Mouse (Mus musculus): ENCODE results near the gene Clpsl2. TPM values are rescaled to one million over a fixed set of nuclear protein-coding genes. Genes with fewer than 3 reads are reported as not detected.

Clpsl2 gene
- total and polyA plus RNA-seq, 2 experiments from 2014 or later: not detected

DNA sequence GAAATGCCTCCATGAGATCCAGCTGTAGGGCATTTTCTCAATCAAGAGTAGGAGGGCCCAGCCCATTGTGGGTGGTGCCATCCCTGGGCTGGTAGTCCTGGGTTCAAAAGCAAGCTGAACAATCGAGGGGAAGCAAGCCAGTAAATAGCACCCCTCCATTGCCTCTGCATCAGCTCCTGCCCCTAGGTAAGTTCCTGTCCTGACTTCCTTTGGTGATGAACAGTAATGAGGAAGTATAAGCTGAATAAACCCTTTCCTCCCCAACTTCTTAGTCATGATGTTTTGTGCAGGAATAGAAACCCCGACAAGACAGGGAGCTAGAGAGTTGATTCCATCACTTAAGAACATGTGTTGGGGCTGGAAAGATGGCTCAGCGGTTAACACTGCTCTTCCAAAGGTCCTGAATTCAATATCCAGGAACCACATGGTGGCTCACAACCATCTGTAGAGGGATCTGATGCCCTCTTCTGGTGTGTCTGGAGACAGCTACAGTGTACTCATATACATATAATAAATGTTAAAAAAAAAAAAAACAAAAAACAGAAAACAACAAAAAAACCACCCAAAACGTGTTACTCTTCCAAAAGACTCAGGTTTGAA lies 24.3 kb upstream of the Clpsl2 start:
- H3K27me3 ChIP-seq (ENCODE audit: control insufficient read depth, insufficient read depth, low read length): no peaks in the 10 kb centered on the region
- H3K36me3 ChIP-seq (replicated peaks; ENCODE audit: control insufficient read depth, insufficient read depth, low read length): no peaks in the 10 kb centered on the region
- H3K4me1 ChIP-seq (ENCODE audit: control insufficient read depth, insufficient read depth): peaks cover 7% of the 10 kb centered on the region
- TF ChIP-seq CTCF (IDR thresholded peaks at IDR 0.05; ENCODE audit: low read depth) (no peak), EP300 (IDR thresholded peaks at IDR 0.05; ENCODE audit: low read depth) (no peak)
- H3K9ac ChIP-seq (replicated peaks; ENCODE audit: low read depth, low read length): no peak overlapping the region
- WGBS: 78% methylated on average over 4 of the region's 4 CpGs
- H3K9me3 ChIP-seq (replicated peaks; ENCODE audit: control insufficient read depth, low read length): no peaks in the 10 kb centered on the region
- no peak for DNase-seq (ENCODE audit: low spot score)
- H3K27ac ChIP-seq (ENCODE audit: low read depth): 0 out of 2 replicates have a peak overlapping the region, but pooled peaks have one; percentile 3
- H3K4me2 ChIP-seq (ENCODE audit: low read depth, low read length): no peak overlapping the region; the same call in 1 of the 2 replicates
- H3K4me3 ChIP-seq (ENCODE audit: low read depth, low read length): no peak overlapping the region
- no peak for ATAC-seq (ENCODE audit: insufficient read depth, low read depth)

- Histone ChIP-seq H3K4me2 (ENCODE audit: low read depth, low read length) (peak overlapping the region; percentile 34), H3K9me3 (replicated peaks; ENCODE audit: control insufficient read depth, low read length) (no peaks in the 10 kb centered on the region), H3K27ac (ENCODE audit: low read depth) (peak overlapping the region; percentile 13; the same call in 1 of the 2 replicates), H3K36me3 (replicated peaks; ENCODE audit: control insufficient read depth, insufficient read depth, low read length) (no peaks in the 10 kb centered on the region), H3K4me3 (ENCODE audit: low read depth, low read length) (0 out of 2 replicates have a peak overlapping the region, but pooled peaks have one; percentile 8), H3K4me1 (ENCODE audit: control insufficient read depth, insufficient read depth) (no peaks in the 10 kb centered on the region; the same call in 1 of the 2 replicates), H3K27me3 (ENCODE audit: control insufficient read depth, insufficient read depth, low read length) (0 out of 2 replicates have a peak, but pooled peaks cover 6% of the 10 kb centered on the region), H3K9ac (replicated peaks; ENCODE audit: low read depth, low read length) (no peak overlapping the region; the same call in 1 of the 2 replicates)
- ATAC-seq (ENCODE audit: insufficient read depth, low read depth) (no peak), DNase-seq (ENCODE audit: low spot score) (no peak)
- 36% methylated on average over 12 of the region's 12 CpGs for WGBS
- TF ChIP-seq EP300 (IDR thresholded peaks at IDR 0.05; ENCODE audit: low read depth) (no peak), CTCF (IDR thresholded peaks at IDR 0.05; ENCODE audit: low read depth) (no peak)
Observed at GRCm38 (mm10) chr17:28527184-28528042, 21.8 kb upstream of the Clpsl2 start.

GRCm38 (mm10) chr17:28528043-28528351 lies 21.2 kb upstream of the Clpsl2 start:
- H3K4me3 ChIP-seq (ENCODE audit: low read depth, low read length): 0 out of 2 replicates have a peak overlapping the region, but pooled peaks have one; percentile 8
- 0 out of 2 replicates have a peak, but pooled peaks cover 6% of the 10 kb centered on the region for H3K27me3 ChIP-seq (ENCODE audit: control insufficient read depth, insufficient read depth, low read length)
- no peaks in the 10 kb centered on the region for H3K9me3 ChIP-seq (replicated peaks; ENCODE audit: control insufficient read depth, low read length)
- TF ChIP-seq EP300 (IDR thresholded peaks at IDR 0.05; ENCODE audit: low read depth) (no peak), CTCF (IDR thresholded peaks at IDR 0.05; ENCODE audit: low read depth) (peak; percentile 99)
- ATAC-seq (ENCODE audit: insufficient read depth, low read depth) (peak; percentile 39), DNase-seq (ENCODE audit: low spot score) (peak; percentile 87)
- no peak overlapping the region for H3K27ac ChIP-seq (ENCODE audit: low read depth)
- 5% methylated on average over 6 of the region's 6 CpGs for WGBS
- H3K4me1 ChIP-seq (ENCODE audit: control insufficient read depth, insufficient read depth): no peaks in the 10 kb centered on the region; the same call in 1 of the 2 replicates
- no peaks in the 10 kb centered on the region for H3K36me3 ChIP-seq (replicated peaks; ENCODE audit: control insufficient read depth, insufficient read depth, low read length)
- no peak overlapping the region; the same call in 1 of the 2 replicates for H3K9ac ChIP-seq (replicated peaks; ENCODE audit: low read depth, low read length)
- H3K4me2 ChIP-seq (ENCODE audit: low read depth, low read length): peak overlapping the region; percentile 34

- 57% methylated on average over 4 of the region's 4 CpGs for WGBS
- ATAC-seq (ENCODE audit: insufficient read depth, low read depth) (no peak), DNase-seq (ENCODE audit: low spot score) (no peak)
- TF ChIP-seq CTCF (IDR thresholded peaks at IDR 0.05; ENCODE audit: low read depth) (no peak), EP300 (IDR thresholded peaks at IDR 0.05; ENCODE audit: low read depth) (no peak)
- Histone ChIP-seq H3K4me1 (ENCODE audit: control insufficient read depth, insufficient read depth) (no peaks in the 10 kb centered on the region), H3K4me2 (ENCODE audit: low read depth, low read length) (no peak overlapping the region), H3K27ac (ENCODE audit: low read depth) (no peak overlapping the region), H3K36me3 (replicated peaks; ENCODE audit: control insufficient read depth, insufficient read depth, low read length) (no peaks in the 10 kb centered on the region), H3K9me3 (replicated peaks; ENCODE audit: control insufficient read depth, low read length) (no peaks in the 10 kb centered on the region), H3K4me3 (ENCODE audit: low read depth, low read length) (no peak overlapping the region), H3K27me3 (ENCODE audit: control insufficient read depth, insufficient read depth, low read length) (0 out of 2 replicates have a peak, but pooled peaks cover 6% of the 10 kb centered on the region), H3K9ac (replicated peaks; ENCODE audit: low read depth, low read length) (no peak overlapping the region)
Observed at GRCm38 (mm10) chr17:28529116-28529515, 20.1 kb upstream of the Clpsl2 start.

DNA sequence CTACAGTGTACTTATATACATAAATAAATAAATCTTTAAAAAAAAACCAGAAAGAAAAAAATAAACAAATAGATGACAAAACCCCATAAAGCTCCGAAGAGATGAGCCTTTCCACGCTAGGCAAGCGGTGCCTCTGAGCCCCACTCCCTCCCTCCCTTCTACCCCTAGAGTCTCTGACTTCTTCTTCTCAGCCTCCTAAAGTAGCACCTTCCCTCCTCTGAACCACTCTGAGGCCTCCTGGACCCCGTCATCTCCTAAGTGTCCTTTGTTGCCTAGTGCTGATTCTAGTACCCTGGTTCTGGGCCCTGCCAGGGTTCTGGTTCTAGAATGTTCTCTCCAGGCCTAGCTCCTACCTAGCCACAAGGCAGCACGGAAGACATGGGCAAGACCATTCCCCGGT lies 18.7 kb upstream of the Clpsl2 start, which contains the start of gene Armc12:
Armc12 (plus strand) TSS at position 301 of the 400 bp plus-strand sequence.
- TF ChIP-seq CTCF (IDR thresholded peaks at IDR 0.05; ENCODE audit: low read depth): no peak
- Histone ChIP-seq H3K27me3 (ENCODE audit: control insufficient read depth, insufficient read depth, low read length) (0 out of 2 replicates have a peak, but pooled peaks cover 6% of the 10 kb centered on the region), H3K9me3 (replicated peaks; ENCODE audit: control insufficient read depth, low read length) (no peaks in the 10 kb centered on the region), H3K4me2 (ENCODE audit: low read depth, low read length) (no peak within 1 kb of the TSS), H3K9ac (replicated peaks; ENCODE audit: low read depth, low read length) (no peak within 1 kb of the TSS), H3K27ac (ENCODE audit: low read depth) (no peak within 1 kb of the TSS), H3K36me3 (replicated peaks; ENCODE audit: control insufficient read depth, insufficient read depth, low read length) (no peaks in the 10 kb centered on the region), H3K4me3 (ENCODE audit: low read depth, low read length) (no peak within 1 kb of the TSS), H3K4me1 (ENCODE audit: control insufficient read depth, insufficient read depth) (no peaks in the 10 kb centered on the region)
- no peak for DNase-seq (ENCODE audit: low spot score)
- WGBS: 88% methylated on average over 6 of the region's 6 CpGs
- ATAC-seq (ENCODE audit: insufficient read depth, low read depth): no peak

Measured in heart, postnatal 0 days (tissue).